Mouse (Mus musculus) frontal cortex, adult (tissue): ENCODE results near the gene Aagab.

ENCODE experiments used
- ATAC-seq: cut with Nextera tagmentation; 2 replicates; pipeline ENCODE4 v1.9.2; 2017; ENCODE audit warnings: mild to moderate bottlenecking, moderate library complexity, mixed read lengths; ENCODE audit not compliant: low TSS enrichment

Aagab gene

DNA sequence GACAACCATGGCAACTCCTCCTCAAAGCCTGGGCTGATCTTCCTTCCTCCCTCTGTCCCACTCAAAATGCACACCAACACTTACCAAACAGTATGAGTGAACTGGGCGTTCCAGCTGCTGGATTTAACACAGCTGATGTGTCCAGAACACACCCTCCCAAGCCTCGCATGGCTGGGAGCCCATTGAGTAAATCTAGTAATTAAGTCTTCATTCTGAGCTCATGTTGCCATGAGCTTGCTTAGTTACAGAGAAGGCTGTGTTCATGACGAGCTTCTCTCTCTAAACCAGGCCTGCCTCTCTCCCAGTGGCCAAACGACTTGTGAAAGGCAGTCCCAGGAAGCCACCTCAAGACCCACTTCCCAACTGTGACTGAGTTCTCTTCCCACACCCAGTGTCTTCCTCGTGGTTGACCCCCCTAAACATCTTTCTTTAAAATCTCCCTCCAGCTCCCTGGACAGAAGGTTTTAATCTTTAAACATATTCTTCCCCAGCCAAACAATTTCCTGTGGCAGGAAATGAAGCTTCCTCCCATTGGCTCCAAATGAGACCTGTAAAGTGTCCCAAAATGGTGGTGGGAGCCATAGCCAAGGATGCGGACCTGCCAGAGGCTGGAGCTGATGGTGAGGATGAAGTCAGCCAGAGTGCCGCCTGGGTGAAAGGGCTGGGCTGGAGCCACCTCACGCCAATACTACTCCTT is 70.5 kb downstream of the Aagab start:
- ATAC-seq: peak; percentile 55

GRCm38 (mm10) chr9:63673494-63673805 is 71.0 kb downstream of the Aagab start:
- no peak for ATAC-seq

GRCm38 (mm10) chr9:63674613-63675012 is 72.2 kb downstream of the Aagab start:
- ATAC-seq: no peak

DNA sequence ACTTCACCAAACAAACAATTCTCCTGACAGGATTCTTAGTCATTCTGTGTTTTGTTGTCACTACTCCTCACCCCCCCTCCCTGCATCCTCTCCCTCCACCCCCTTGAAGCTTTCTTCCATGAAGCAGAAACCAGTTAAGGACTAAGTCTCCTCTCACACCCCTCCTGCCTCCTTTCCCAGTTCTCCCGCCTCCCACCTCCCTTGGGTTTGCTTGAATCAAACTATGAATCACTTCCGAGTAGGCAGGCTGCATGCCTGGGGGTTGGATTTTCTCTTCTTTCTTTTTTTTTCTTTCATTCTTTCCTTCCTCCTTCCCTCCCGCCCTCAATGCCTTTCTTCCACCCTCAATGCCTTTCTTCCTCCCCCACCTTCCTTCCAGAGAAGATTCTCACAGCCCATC is 75.2 kb downstream of the Aagab start:
- ATAC-seq: peak; percentile 93

DNA sequence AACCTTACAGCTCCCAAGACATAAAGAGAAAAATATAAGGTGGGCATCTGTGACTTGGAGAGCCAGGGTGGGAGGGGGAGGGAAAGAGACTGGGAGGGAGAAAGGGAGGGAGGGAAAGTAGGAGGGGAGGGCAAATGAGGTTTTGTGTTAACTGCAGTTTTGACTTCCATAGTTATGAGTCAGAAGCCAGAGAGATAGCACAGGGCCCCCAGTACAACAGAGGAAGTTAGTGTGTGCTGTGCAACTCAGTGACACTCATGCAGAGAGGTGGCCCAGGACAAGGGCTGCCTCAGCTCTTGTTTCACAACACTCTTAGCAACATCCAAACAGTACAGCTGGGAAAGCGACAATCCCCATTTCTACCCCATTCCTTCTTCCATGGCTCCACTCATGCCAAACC is 75.6 kb downstream of the Aagab start:
- peak; percentile 54; the same call in 1 of the 2 replicates for ATAC-seq

GRCm38 (mm10) chr9:63682301-63682700 is 79.8 kb downstream of the Aagab start:
- ATAC-seq: no peak

DNA sequence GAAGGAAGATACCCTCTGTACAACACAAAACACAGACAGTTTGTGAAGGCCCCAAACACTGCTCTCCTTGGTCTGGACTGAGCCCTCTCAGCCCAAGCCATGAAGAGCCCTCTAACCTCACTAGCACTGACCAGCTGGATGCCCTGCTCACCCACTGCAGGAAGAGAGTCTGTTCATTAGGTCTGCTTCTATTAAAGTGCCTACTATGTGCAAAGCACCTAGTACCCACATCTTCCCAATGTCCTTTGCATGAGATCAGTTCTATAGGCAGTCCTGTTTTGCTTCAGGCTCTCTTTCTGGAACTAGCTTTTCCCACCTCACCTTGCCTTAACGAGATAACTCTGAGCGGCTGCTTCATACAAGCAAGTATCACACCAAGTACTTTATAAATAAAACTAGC is 80.5 kb downstream of the Aagab start:
- ATAC-seq: no peak

GRCm38 (mm10) chr9:63684277-63684676 is 81.8 kb downstream of the Aagab start:
- no peak for ATAC-seq

GRCm38 (mm10) chr9:63685352-63685751 is 82.9 kb downstream of the Aagab start:
- no peak for ATAC-seq

DNA sequence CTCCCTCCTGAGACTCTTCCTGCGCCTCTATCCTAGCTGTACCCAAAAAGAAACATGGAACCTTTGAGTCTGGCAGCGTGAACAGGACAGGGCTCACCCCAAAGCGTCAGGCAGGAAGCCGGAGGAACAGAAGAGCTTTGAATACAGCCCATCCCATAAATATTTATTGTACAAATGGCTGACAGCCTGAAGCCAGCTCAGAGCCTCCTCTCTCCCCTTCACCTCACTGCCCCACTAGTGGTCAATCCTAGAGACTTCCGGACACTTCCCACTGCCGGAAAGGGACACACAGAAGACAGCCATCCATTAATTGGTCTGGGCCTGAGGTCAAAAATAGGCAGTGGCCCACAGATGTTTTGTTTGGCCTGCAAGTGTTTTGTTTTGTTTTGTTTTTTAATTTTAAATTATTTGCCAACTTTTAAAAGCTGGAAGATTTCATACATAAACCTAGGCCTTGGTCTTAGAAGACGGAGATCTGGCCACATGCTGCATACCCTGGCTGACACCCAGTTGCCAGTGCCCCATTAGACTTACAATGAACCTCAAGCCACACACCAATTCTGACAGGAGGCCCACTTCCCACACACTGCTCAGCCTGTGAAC is 85.1 kb downstream of the Aagab start:
- ATAC-seq: no peak

DNA sequence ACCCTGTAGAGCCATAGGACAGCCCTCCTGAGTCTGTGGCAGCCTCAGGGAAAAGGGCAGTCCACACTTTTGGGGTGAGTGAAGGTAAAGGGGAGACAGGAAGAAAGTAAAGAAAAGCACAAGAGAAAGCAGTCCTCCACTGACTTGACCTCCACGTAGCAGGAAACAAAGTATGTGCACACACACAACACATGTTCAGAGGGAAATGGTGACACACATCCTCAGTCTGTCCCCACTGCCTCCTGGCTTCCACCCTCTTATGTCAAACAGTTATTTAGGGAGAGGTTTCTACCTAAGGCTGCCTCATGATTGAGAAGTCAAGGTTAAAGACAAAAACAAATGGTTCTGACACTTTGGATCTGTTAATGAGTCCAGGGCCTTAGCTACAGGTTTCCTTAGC is 88.1 kb downstream of the Aagab start:
- no peak for ATAC-seq

DNA sequence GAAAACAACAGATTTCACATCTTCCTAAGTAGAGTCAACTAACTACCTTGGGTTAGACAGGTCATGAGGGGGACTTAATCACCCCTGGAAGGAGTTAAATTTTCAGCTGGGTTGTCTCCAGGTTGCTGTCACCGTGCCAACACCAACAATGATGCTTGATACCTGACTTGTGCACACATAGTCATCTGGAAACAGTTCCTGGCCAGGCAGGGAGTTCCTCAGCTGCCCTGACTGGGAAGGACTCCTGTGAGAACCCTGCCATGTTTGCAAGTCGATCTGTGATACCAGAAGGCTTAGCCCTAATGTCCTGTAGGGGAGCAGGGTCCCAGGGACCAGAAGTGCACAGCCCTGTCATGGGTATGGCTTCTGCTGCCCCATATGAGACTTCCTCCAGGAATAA is 89.5 kb downstream of the Aagab start:
- ATAC-seq: no peak
